Mouse (Mus musculus) ES-Bruce4 (cell line): ENCODE measurements at regions not wholly inside any gene's neighbourhood (a gene's known extent, or its start where the extent isn't known, plus 50 kb on each side); places are given as distances from the start of the nearest gene placed in this dataset.

Source experiments
- H3K27ac ChIP-seq: 2 replicates; pipeline ENCODE4 v1.5.1; 2012; ENCODE audit warnings: low read length, inconsistent platforms; ENCODE audit not compliant: insufficient read depth
- H3K27me3 ChIP-seq: 2 replicates; pipeline ENCODE4 v1.6.1; 2012; ENCODE audit warnings: mild to moderate bottlenecking, low read length, inconsistent platforms; ENCODE audit not compliant: control insufficient read depth, poor library complexity, insufficient read depth, severe bottlenecking
- H3K36me3 ChIP-seq: 2 replicates; pipeline ENCODE4 v1.6.1; 2012; ENCODE audit warnings: inconsistent platforms, mild to moderate bottlenecking, low read length, moderate library complexity; ENCODE audit not compliant: control insufficient read depth, poor library complexity, insufficient read depth, severe bottlenecking
- H3K4me1 ChIP-seq: one replicate; pipeline ENCODE4 v1.8.1; 2011; ENCODE audit warnings: low read length; ENCODE audit not compliant: control insufficient read depth, insufficient read depth
- H3K4me3 ChIP-seq: 2 replicates; pipeline ENCODE4 v1.5.1; 2011; ENCODE audit warnings: low read depth, mild to moderate bottlenecking, low read length
- H3K9ac ChIP-seq: 2 replicates; pipeline ENCODE4 v1.6.1; 2012; ENCODE audit warnings: low read depth, mild to moderate bottlenecking, inconsistent platforms; ENCODE audit not compliant: poor library complexity, severe bottlenecking
- H3K9me3 ChIP-seq: replicated peaks from 2 replicates; pipeline ENCODE4 v1.6.1; 2012; ENCODE audit warnings: mild to moderate bottlenecking, low read length, inconsistent platforms; ENCODE audit not compliant: control insufficient read depth, poor library complexity, insufficient read depth, severe bottlenecking
- CTCF ChIP-seq: IDR thresholded peaks from one replicate; pipeline ENCODE4 v1.8.1; 2011; ENCODE audit warnings: low read depth, low read length
- EP300 ChIP-seq: IDR thresholded peaks from 2 replicates; pipeline ENCODE4 v1.6.1; 2011; ENCODE audit warnings: low read depth, low read length; ENCODE audit not compliant: insufficient read depth
- POLR2A ChIP-seq: IDR thresholded peaks from one replicate; pipeline ENCODE4 v1.8.1; 2011; ENCODE audit warnings: low read length; ENCODE audit not compliant: insufficient read depth

GRCm38 (mm10) chr13:84434444-84434843 is 212.3 kb downstream of the Tmem161b start:
- no peak overlapping the region for H3K4me3 ChIP-seq
- TF ChIP-seq POLR2A = no peak
- no peak for TF ChIP-seq EP300
- no peak for TF ChIP-seq CTCF
- no peak overlapping the region for H3K9ac ChIP-seq
- H3K4me1 ChIP-seq = no peaks in the 10 kb centered on the region
- no peak overlapping the region for H3K27ac ChIP-seq
- no peaks in the 10 kb centered on the region for H3K9me3 ChIP-seq
- H3K36me3 ChIP-seq = no peaks in the 10 kb centered on the region
- H3K27me3 ChIP-seq = no peaks in the 10 kb centered on the region

GRCm38 (mm10) chr13:84437586-84438443 is 215.7 kb downstream of the Tmem161b start:
- no peaks in the 10 kb centered on the region for H3K4me1 ChIP-seq
- TF ChIP-seq EP300 = no peak
- TF ChIP-seq POLR2A = no peak
- no peak for TF ChIP-seq CTCF
- H3K9me3 ChIP-seq = no peaks in the 10 kb centered on the region
- no peak overlapping the region for H3K4me3 ChIP-seq
- no peak overlapping the region for H3K9ac ChIP-seq
- H3K36me3 ChIP-seq = no peaks in the 10 kb centered on the region
- no peaks in the 10 kb centered on the region for H3K27me3 ChIP-seq
- no peak overlapping the region for H3K27ac ChIP-seq

GRCm38 (mm10) chr13:84438444-84438766 is 216.3 kb downstream of the Tmem161b start:
- Histone ChIP-seq H3K27me3 (no peaks in the 10 kb centered on the region), H3K4me3 (no peak overlapping the region), H3K9me3 (no peaks in the 10 kb centered on the region), H3K36me3 (no peaks in the 10 kb centered on the region), H3K27ac (no peak overlapping the region), H3K4me1 (no peaks in the 10 kb centered on the region), H3K9ac (no peak overlapping the region)
- TF ChIP-seq EP300 (no peak), CTCF (no peak), POLR2A (no peak)

GRCm38 (mm10) chr13:84448514-84448913 is 226.4 kb downstream of the Tmem161b start:
- H3K9me3 ChIP-seq = no peaks in the 10 kb centered on the region
- H3K36me3 ChIP-seq = no peaks in the 10 kb centered on the region
- H3K27ac ChIP-seq = no peak overlapping the region
- no peaks in the 10 kb centered on the region for H3K27me3 ChIP-seq
- H3K4me3 ChIP-seq = no peak overlapping the region
- TF ChIP-seq CTCF = no peak
- no peak for TF ChIP-seq POLR2A
- TF ChIP-seq EP300 = no peak
- H3K9ac ChIP-seq = no peak overlapping the region
- H3K4me1 ChIP-seq = no peaks in the 10 kb centered on the region

GRCm38 (mm10) chr13:84449001-84449551 is 227.0 kb downstream of the Tmem161b start:
- Histone ChIP-seq H3K27ac (no peak overlapping the region), H3K4me3 (no peak overlapping the region), H3K36me3 (no peaks in the 10 kb centered on the region), H3K9me3 (no peaks in the 10 kb centered on the region), H3K9ac (no peak overlapping the region), H3K4me1 (no peaks in the 10 kb centered on the region), H3K27me3 (no peaks in the 10 kb centered on the region)
- TF ChIP-seq POLR2A (no peak), CTCF (no peak), EP300 (no peak)
